Mouse (Mus musculus) hematopoietic stem cell, adult 5-6 weeks (primary cell): ENCODE results near the gene Bmp2. TPM values are rescaled to one million over a fixed set of nuclear protein-coding genes. Genes with fewer than 3 reads are reported as not detected.

Experiments used
- ATAC-seq, 2 experiments: fragments of 125-278 bp in 1 of 2; replicated peaks in 1 of 2; 2 replicates each; pipeline ENCODE4 v1.8.0; 2016 to 2017; ENCODE audit warnings: inconsistent platforms in 2 of 2, mild to moderate bottlenecking in 2 of 2, moderate number of reproducible peaks in 2 of 2, low read depth in 1 of 2, moderate TSS enrichment in 1 of 2; ENCODE audit not compliant: low FRiP score in 2 of 2, poor library complexity in 2 of 2, severe bottlenecking in 2 of 2, insufficient read depth in 1 of 2, low TSS enrichment in 1 of 2
- total RNA-seq: library from RNA; stranded (forward); fragments of 172-1452, 232-1000 nt; gene quantifications from 2 replicates; pipeline ENCODE4 v1.2.3, GENCODE M21; 2017

The Bmp2 gene
- 0.31 and 0.40 TPM in 2 replicates for total RNA-seq

GRCm38 (mm10) chr2:133552031-133552841, at the start of gene Bmp2:
TSS of gene Bmp2 (plus strand) at chr2:133552159.
- ATAC-seq = no peak

GRCm38 (mm10) chr2:133505678-133506077, 46.3 kb upstream of the Bmp2 start:
- peak; percentile 59 to 74 for ATAC-seq

- ATAC-seq = no peak
Observed at GRCm38 (mm10) chr2:133507045-133507444, 44.9 kb upstream of the Bmp2 start.

- no peak for ATAC-seq
Observed at GRCm38 (mm10) chr2:133509141-133509540, 42.8 kb upstream of the Bmp2 start.

- ATAC-seq = peak; percentile 32 to 33; a peak in 1 of 4 replicates
Observed at GRCm38 (mm10) chr2:133511011-133511779, 40.8 kb upstream of the Bmp2 start.

GRCm38 (mm10) chr2:133516331-133517046, 35.5 kb upstream of the Bmp2 start:
- ATAC-seq = no peak

- ATAC-seq = 0 out of 4 replicates have a peak, but pooled peaks of 1 of the 2 experiments have one; percentile 25
Observed at GRCm38 (mm10) chr2:133517867-133518266, 34.1 kb upstream of the Bmp2 start.

GRCm38 (mm10) chr2:133521193-133521592, 30.8 kb upstream of the Bmp2 start:
- ATAC-seq = no peak

GRCm38 (mm10) chr2:133522121-133522520, 29.8 kb upstream of the Bmp2 start:
- ATAC-seq = no peak

GRCm38 (mm10) chr2:133525621-133526181, 26.3 kb upstream of the Bmp2 start:
- ATAC-seq = no peak

- no peak for ATAC-seq
Observed at GRCm38 (mm10) chr2:133529396-133529795, 22.6 kb upstream of the Bmp2 start.

- no peak for ATAC-seq
Observed at GRCm38 (mm10) chr2:133533073-133533472, 18.9 kb upstream of the Bmp2 start.

GRCm38 (mm10) chr2:133535481-133535880, 16.5 kb upstream of the Bmp2 start:
- ATAC-seq = no peak

- no peak for ATAC-seq
Observed at GRCm38 (mm10) chr2:133536812-133537211, 15.1 kb upstream of the Bmp2 start.

GRCm38 (mm10) chr2:133540702-133541101, 11.3 kb upstream of the Bmp2 start:
- ATAC-seq = no peak

- peak; percentile 72 to 76 for ATAC-seq
Observed at GRCm38 (mm10) chr2:133550238-133550682, 1.7 kb upstream of the Bmp2 start.

GRCm38 (mm10) chr2:133552842-133553465, 995 bp downstream of the Bmp2 start:
- no peak for ATAC-seq
